Mouse (Mus musculus) midbrain, embryonic 15.5 days (tissue): Measurements from ENCODE around the gene Ltn1. TPM values are rescaled to one million over a fixed set of nuclear protein-coding genes. Genes with fewer than 3 reads are reported as not detected.

Experiments used
- ATAC-seq: fragments of 200-750 bp; cut with Nextera tagmentation; replicated peaks from 2 replicates; pipeline ENCODE4 v1.8.0; 2017; ENCODE audit warnings: moderate TSS enrichment
- H3K27ac ChIP-seq: fragments of 300-500 bp; sonication (generic); 2 replicates; pipeline ENCODE4 v1.5.1; 2015; ENCODE audit warnings: mild to moderate bottlenecking, inconsistent platforms
- H3K27me3 ChIP-seq: fragments of 300-500 bp; sonication (generic); replicated peaks from 2 replicates; pipeline ENCODE4 v1.6.1; 2015; ENCODE audit warnings: inconsistent platforms
- H3K36me3 ChIP-seq: fragments of 300-500 bp; sonication (generic); replicated peaks from 2 replicates; pipeline ENCODE4 v1.6.1; 2015; ENCODE audit warnings: inconsistent platforms
- H3K4me1 ChIP-seq: fragments of 300-500 bp; sonication (generic); 2 replicates; pipeline ENCODE4 v1.6.1; 2015; ENCODE audit warnings: inconsistent platforms
- H3K4me2 ChIP-seq: fragments of 300-500 bp; sonication (generic); 2 replicates; pipeline ENCODE4 v1.6.1; 2015; ENCODE audit warnings: inconsistent platforms, mild to moderate bottlenecking, moderate library complexity
- H3K4me3 ChIP-seq: fragments of 300-500 bp; sonication (generic); 2 replicates; pipeline ENCODE4 v1.5.1; 2015; ENCODE audit warnings: mild to moderate bottlenecking, inconsistent platforms
- H3K9ac ChIP-seq: fragments of 300-500 bp; sonication (generic); 2 replicates; pipeline ENCODE4 v1.6.1; 2015; ENCODE audit warnings: mild to moderate bottlenecking, inconsistent platforms
- H3K9me3 ChIP-seq: fragments of 300-500 bp; sonication (generic); 2 replicates; pipeline ENCODE4 v1.6.1; 2016; ENCODE audit warnings: inconsistent platforms
- WGBS: fragments of 180-500 bp; shearing (Covaris S2); methylation state at CpG from one replicate; pipeline ENCODE4 v1.1.7; 2015; ENCODE audit warnings: mixed read lengths; 5-methylcytosine and 5-hydroxymethylcytosine counted together
- polyA plus RNA-seq: library from polyadenylated mRNA; unstranded; fragments of >200 nt; fragmentation: Nextera tagmentation; extraction: Ambion mirVana; gene quantifications from 2 replicates; pipeline ENCODE4 v1.2.1, GENCODE M21; 2015

Ltn1 gene
- polyA plus RNA-seq = 24.5 and 26.5 TPM in 2 replicates

GRCm38 (mm10) chr16:87432033-87432814 lies at the start of gene Ltn1:
Gene Ltn1, minus strand, starts transcription at chr16:87432612.
- Histone ChIP-seq H3K36me3 (no peaks in the 10 kb centered on the region), H3K4me2 (peak within 1 kb of the TSS; percentile 84), H3K27ac (peak within 1 kb of the TSS; percentile 76), H3K9ac (peak within 1 kb of the TSS; percentile 82), H3K27me3 (no peaks in the 10 kb centered on the region), H3K4me1 (peaks cover 14% of the 10 kb centered on the region), H3K4me3 (peak within 1 kb of the TSS; percentile 98), H3K9me3 (no peaks in the 10 kb centered on the region)
- ATAC-seq = peak; percentile 100
- under 1% methylated on average over 56 of the region's 56 CpGs for WGBS

GRCm38 (mm10) chr16:87470579-87470978 lies 38.2 kb upstream of the Ltn1 start:
- no peak for ATAC-seq
- H3K27ac ChIP-seq = no peak overlapping the region
- no peak overlapping the region for H3K4me3 ChIP-seq
- H3K9ac ChIP-seq = no peak overlapping the region
- H3K9me3 ChIP-seq = no peaks in the 10 kb centered on the region
- peaks cover 66% of the 10 kb centered on the region for H3K36me3 ChIP-seq
- no peaks in the 10 kb centered on the region for H3K27me3 ChIP-seq
- no peaks in the 10 kb centered on the region for H3K4me1 ChIP-seq
- no peak overlapping the region for H3K4me2 ChIP-seq
- 93% methylated on average over 4 of the region's 4 CpGs for WGBS

GRCm38 (mm10) chr16:87458752-87459151 lies 26.3 kb upstream of the Ltn1 start:
- Histone ChIP-seq H3K27ac (no peak overlapping the region), H3K9me3 (no peaks in the 10 kb centered on the region), H3K4me1 (peaks cover 20% of the 10 kb centered on the region), H3K4me2 (no peak overlapping the region), H3K27me3 (no peaks in the 10 kb centered on the region), H3K4me3 (no peak overlapping the region), H3K9ac (no peak overlapping the region), H3K36me3 (peaks cover 3% of the 10 kb centered on the region; the same call in 1 of the 2 replicates)
- 98% methylated on average over 3 of the region's 3 CpGs for WGBS
- ATAC-seq = no peak

- Histone ChIP-seq H3K4me1 (peaks cover 20% of the 10 kb centered on the region), H3K36me3 (no peaks in the 10 kb centered on the region; the same call in 1 of the 2 replicates), H3K4me3 (peak overlapping the region; percentile 64), H3K9me3 (no peaks in the 10 kb centered on the region), H3K27me3 (no peaks in the 10 kb centered on the region), H3K9ac (peak overlapping the region; percentile 70), H3K4me2 (peak overlapping the region; percentile 61), H3K27ac (peak overlapping the region; percentile 76)
- WGBS = 2% methylated on average over 38 of the region's 38 CpGs
- no peak; the same call in 1 of the 2 replicates for ATAC-seq
Observed at GRCm38 (mm10) chr16:87455180-87455611, 22.8 kb upstream of the Ltn1 start.

GRCm38 (mm10) chr16:87454419-87455179 lies 22.2 kb upstream of the Ltn1 start, which contains the start of gene Usp16:
Gene Usp16, plus strand, starts transcription at chr16:87454703.
- H3K4me2 ChIP-seq = peak within 1 kb of the TSS; percentile 61
- no peaks in the 10 kb centered on the region for H3K9me3 ChIP-seq
- peak within 1 kb of the TSS; percentile 76 for H3K27ac ChIP-seq
- ATAC-seq = peak; percentile 99
- H3K36me3 ChIP-seq = no peaks in the 10 kb centered on the region
- H3K27me3 ChIP-seq = no peaks in the 10 kb centered on the region
- peaks cover 20% of the 10 kb centered on the region for H3K4me1 ChIP-seq
- 8% methylated on average over 44 of the region's 45 CpGs for WGBS
- peak within 1 kb of the TSS; percentile 70 for H3K9ac ChIP-seq
- peak within 1 kb of the TSS; percentile 64 for H3K4me3 ChIP-seq

- Histone ChIP-seq H3K36me3 (no peaks in the 10 kb centered on the region), H3K9me3 (no peaks in the 10 kb centered on the region), H3K4me1 (peaks cover 20% of the 10 kb centered on the region), H3K4me3 (no peak overlapping the region), H3K27ac (no peak overlapping the region), H3K9ac (no peak overlapping the region), H3K4me2 (no peak overlapping the region), H3K27me3 (no peaks in the 10 kb centered on the region)
- 92% methylated on average over 2 of the region's 2 CpGs for WGBS
- no peak for ATAC-seq
Observed at GRCm38 (mm10) chr16:87453226-87453625, 20.8 kb upstream of the Ltn1 start.

GRCm38 (mm10) chr16:87445528-87445927 lies 13.1 kb upstream of the Ltn1 start:
- no peaks in the 10 kb centered on the region for H3K27me3 ChIP-seq
- H3K9ac ChIP-seq = no peak overlapping the region
- H3K27ac ChIP-seq = no peak overlapping the region
- H3K4me3 ChIP-seq = no peak overlapping the region
- no peaks in the 10 kb centered on the region for H3K9me3 ChIP-seq
- ATAC-seq = no peak
- H3K4me1 ChIP-seq = peaks cover 10% of the 10 kb centered on the region
- H3K36me3 ChIP-seq = no peaks in the 10 kb centered on the region
- WGBS = 95% methylated on average over 3 of the region's 3 CpGs
- H3K4me2 ChIP-seq = no peak overlapping the region

GRCm38 (mm10) chr16:87445110-87445509 lies 12.7 kb upstream of the Ltn1 start:
- peaks cover 10% of the 10 kb centered on the region for H3K4me1 ChIP-seq
- no peaks in the 10 kb centered on the region for H3K9me3 ChIP-seq
- no peak overlapping the region for H3K4me2 ChIP-seq
- no peak overlapping the region for H3K4me3 ChIP-seq
- H3K27ac ChIP-seq = no peak overlapping the region
- ATAC-seq = no peak
- no peaks in the 10 kb centered on the region for H3K36me3 ChIP-seq
- H3K9ac ChIP-seq = no peak overlapping the region
- no peaks in the 10 kb centered on the region for H3K27me3 ChIP-seq

GRCm38 (mm10) chr16:87444071-87444470 lies 11.7 kb upstream of the Ltn1 start:
- no peak for ATAC-seq
- WGBS = 48% methylated on average over 1 of the region's 1 CpGs
- Histone ChIP-seq H3K27ac (no peak overlapping the region), H3K4me3 (no peak overlapping the region), H3K9me3 (no peaks in the 10 kb centered on the region), H3K4me2 (no peak overlapping the region), H3K4me1 (peaks cover 17% of the 10 kb centered on the region), H3K9ac (no peak overlapping the region), H3K27me3 (no peaks in the 10 kb centered on the region), H3K36me3 (no peaks in the 10 kb centered on the region)

GRCm38 (mm10) chr16:87443245-87443644 lies 10.8 kb upstream of the Ltn1 start:
- no peak for ATAC-seq
- Histone ChIP-seq H3K4me2 (no peak overlapping the region), H3K9ac (no peak overlapping the region), H3K9me3 (no peaks in the 10 kb centered on the region), H3K27ac (no peak overlapping the region), H3K4me1 (peaks cover 17% of the 10 kb centered on the region), H3K27me3 (no peaks in the 10 kb centered on the region), H3K4me3 (no peak overlapping the region), H3K36me3 (no peaks in the 10 kb centered on the region)

GRCm38 (mm10) chr16:87442291-87442690 lies 9.9 kb upstream of the Ltn1 start:
- no peak overlapping the region for H3K27ac ChIP-seq
- H3K9ac ChIP-seq = no peak overlapping the region
- 62% methylated on average over 5 of the region's 5 CpGs for WGBS
- H3K27me3 ChIP-seq = no peaks in the 10 kb centered on the region
- no peak overlapping the region for H3K4me3 ChIP-seq
- H3K36me3 ChIP-seq = no peaks in the 10 kb centered on the region
- peaks cover 17% of the 10 kb centered on the region for H3K4me1 ChIP-seq
- no peak overlapping the region for H3K4me2 ChIP-seq
- ATAC-seq = no peak
- H3K9me3 ChIP-seq = no peaks in the 10 kb centered on the region

- Histone ChIP-seq H3K27ac (peak overlapping the region; percentile 94), H3K4me2 (peak overlapping the region; percentile 65), H3K9ac (peak overlapping the region; percentile 83), H3K36me3 (no peaks in the 10 kb centered on the region), H3K27me3 (no peaks in the 10 kb centered on the region), H3K4me1 (peaks cover 17% of the 10 kb centered on the region), H3K9me3 (no peaks in the 10 kb centered on the region), H3K4me3 (peak overlapping the region; percentile 69)
- WGBS = 26% methylated on average over 9 of the region's 9 CpGs
- no peak for ATAC-seq
Observed at GRCm38 (mm10) chr16:87441089-87441488, 8.7 kb upstream of the Ltn1 start.
